Mouse (Mus musculus) mature B cell (primary cell): ENCODE results near the gene Itgb2.

Source experiments
- in situ Hi-C: fragments of 300-500 bp; cut with MboI; formaldehyde crosslinking; loops from 2 replicates; pipeline ENCODE4 v1.14.3; 2019

Gene Itgb2

DNA sequence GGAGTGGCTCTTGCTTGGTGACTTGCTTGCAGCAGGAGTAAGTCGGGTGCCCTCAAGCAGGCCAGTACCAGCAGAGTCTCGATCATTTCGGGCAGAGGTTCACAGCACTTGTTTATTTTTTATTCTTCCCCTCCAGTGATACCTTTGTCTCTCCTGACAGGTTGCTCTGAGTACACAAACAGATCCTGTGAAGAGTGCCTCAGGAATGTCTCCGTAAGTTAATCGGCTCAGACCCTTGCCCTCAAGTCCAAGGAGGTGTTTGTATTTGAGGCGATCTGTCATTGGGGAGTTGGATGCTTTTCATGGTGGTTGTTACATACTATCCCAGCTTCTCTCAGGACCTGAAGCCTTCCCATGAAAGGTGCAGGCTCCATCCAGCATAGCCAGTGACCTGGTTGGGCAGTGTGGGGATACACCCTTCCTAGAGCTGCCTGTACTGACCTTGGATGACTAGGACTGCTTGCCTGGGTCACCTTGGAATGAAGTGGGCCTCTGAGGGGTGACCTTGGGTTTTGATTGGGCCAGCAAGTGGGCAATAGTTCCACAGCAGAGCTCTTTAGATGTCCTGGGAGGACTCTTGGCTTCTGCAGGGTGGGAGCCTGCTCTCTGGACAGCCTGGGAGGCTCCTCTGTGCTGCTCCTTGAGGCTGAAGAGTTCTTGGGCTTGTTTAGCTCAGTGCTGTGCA lies 57.2 kb downstream of the Itgb2 start:
- in situ Hi-C loops: no loop called here

DNA sequence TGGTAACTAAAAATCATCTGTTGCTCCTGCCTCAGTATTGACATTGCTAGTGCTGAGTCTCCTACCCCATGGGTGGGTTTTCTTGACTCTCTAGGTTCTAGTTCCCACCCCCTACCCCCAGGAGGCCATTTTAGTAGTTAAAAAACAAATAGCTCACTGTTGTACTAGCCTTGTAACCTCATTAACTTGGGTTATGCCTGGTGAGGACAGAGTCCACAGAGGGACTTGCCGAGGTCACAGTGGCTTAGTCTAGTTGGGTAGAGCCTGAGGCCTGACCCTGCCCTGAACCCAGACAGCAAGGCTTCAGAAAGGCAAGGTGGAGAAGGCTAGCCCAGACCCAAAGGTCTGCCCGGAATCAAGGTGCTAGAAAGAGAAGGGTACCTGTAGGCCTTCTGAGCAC lies 58.0 kb downstream of the Itgb2 start:
- in situ Hi-C loops: no loop called here

DNA sequence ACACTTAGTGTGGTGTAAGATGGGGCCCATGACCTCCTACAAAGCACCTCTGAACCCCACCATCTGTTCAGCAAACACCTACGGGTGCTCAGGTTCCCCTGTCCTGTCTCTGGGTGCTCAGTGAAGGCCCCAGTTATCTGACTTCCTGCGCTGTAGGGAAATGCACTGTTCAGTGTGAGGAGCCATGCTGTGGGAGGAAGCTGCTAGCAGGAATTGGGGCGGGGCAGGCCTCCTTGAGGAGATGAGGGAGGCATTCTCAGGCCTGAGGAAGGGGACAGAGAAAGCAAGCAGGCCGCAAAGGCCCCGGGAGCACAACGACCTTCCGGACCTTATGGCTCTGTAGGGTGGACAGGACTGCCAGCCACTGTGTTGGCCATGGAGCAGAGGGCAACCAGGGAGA lies 59.1 kb downstream of the Itgb2 start:
- in situ Hi-C loops: no loop called here

DNA sequence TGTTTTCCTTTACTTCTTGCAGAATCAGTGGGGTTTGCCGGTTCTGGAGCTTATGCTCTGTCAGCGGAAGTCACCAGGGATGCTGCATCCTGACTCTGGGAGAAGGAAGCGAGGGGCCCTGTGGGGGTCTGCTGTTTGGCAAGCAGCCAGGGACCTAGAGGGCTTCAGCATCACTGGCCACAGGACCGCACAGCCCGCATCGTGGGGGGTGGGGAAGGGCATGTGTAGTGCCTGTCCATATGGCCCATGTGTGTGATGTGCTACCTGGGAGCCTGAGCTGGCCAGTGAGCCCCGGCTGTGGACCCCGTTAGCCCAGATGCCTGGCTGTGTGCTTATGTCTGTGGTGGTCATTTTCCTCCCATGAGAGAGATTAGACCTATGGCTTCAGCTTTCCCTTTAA lies 59.7 kb downstream of the Itgb2 start:
- in situ Hi-C loops: no loop called here

DNA sequence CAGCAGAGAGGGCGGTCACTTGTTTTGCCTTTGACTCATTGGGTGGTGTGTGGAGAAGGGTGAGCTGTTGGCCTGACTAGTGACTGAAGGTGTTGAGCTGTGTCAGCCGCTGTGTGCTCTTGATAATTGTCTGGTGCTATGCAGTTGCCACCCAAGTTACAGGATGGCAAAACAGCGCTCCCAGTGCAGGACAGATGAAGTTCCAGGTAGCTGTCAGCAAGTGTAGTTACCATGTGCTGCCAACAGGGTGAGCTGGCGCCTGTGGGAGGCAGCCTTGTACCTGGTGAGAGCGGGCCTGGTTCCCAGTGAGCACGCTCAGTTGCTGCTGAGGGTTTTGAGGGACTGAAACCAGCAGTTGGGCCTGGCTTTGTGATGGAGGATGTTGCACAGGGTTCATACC lies 60.8 kb downstream of the Itgb2 start:
- in situ Hi-C loops: no loop called here

DNA sequence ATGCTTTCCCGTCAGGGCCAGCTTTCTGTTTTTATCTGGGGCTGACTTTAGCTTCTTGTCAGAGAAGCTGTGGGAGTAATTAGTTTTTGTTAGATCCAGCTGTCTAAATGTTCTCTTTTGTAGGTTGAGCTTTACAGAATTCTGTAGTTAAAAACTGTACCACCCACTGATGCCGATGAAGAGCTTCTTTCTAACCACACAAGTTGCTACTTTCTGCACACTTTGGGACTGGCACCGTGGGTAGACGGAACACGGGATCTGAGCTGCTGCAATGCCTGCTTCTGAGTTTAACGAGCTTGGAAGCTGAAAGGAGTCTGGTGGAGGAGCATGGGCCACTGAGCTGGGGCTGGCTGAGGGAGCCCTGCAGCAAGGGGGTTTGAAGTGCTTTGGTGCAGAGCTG lies 61.5 kb downstream of the Itgb2 start:
- in situ Hi-C loops: no loop called here

DNA sequence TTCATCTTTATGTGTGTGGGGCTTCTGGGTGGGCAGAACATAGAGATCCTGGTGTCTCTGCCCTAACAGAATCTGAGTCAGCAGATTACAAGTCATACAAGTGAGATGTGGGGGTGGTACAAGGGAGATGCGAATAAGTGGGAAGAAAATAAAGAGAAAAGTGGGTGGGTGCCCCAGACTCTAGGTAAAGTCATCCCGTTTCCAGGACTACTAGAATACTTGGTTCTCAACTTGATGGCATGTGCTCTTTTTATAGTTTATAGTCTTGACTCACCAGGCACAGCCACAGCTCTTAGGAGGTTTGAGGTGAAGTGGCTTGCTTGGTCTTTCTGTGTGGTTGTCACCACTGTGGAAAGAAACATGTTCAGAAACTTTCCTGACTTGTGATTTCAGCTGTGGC lies 66.0 kb downstream of the Itgb2 start:
- in situ Hi-C loops: no loop called here

DNA sequence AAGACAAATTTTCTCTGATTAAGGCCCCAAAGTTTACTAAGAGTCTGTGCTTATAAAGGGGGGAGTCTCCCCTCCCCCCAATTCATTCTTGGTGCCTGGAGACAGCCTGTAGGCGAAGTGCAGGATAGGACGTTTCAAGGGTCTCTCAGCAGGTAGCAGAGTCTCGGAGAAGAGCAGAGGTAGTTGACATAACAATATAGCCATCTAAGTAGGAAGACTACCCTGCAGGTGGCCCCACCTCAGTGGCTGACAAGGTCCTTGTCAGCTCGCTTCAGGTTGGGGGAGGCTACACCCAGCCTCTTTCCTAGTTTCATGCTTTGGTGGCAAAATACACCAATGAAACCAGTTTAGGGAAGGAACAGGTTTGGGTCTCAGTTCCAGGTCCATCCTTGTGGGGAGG lies 73.0 kb downstream of the Itgb2 start:
- in situ Hi-C loops: no loop called here

DNA sequence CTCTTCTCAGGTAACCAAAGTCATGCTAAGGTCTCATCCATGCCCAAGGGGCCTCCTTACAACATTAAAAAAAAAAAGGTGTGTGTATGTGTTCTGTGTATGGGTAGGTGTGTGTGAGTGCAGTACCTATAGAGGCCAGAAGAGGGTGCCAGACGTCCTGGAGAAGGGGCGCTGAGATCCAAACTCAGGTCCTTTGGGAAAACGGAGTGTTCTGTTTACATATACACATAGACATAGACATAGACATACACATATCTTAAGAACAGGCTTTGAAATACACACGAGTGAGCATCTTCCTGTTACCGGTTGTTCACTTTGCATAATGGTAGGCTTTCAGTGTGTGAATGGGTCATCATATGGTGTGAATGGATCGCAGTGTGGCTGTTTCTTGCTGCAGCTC lies 74.1 kb downstream of the Itgb2 start:
- in situ Hi-C loops: no loop called here

DNA sequence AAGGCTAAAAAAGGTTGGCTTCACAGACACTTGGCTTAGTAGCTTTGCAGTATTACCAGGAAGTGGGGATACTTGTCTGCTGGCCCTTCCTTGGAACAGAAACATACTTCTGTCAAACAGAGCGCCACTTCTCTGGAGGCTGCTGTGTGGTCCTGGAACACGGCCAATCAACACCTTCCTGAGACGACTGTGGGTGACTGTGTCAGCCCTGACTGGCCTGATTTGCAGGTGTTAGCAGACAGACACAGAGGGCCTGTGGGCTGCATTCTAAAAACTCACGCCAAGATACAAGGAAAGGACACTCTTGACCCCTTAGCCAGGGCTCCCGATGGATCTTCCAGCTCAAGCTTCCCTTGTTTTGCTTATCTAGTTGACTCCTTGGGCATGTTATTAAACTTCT lies 74.9 kb downstream of the Itgb2 start:
- in situ Hi-C loops: no loop called here

DNA sequence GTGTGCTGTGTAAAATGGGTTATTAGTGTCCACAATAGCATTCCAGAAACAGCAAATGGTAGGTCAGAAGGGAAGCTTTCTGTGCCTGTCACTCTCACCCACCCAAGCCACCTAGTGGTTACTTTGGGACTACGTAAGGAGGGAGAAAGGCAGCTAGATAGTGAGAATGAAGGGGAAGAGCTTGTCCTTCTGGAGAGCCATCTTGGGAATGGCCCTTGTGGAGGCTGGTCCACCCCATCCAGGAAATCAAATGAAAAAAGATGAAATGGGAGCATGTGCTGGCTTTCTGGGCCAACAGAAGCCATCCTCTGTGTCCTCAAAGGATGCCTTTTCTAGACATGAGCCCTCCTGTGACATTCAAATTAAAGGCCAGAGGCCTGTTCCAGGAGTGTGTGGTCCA lies 75.3 kb downstream of the Itgb2 start:
- in situ Hi-C loops: no loop called here

DNA sequence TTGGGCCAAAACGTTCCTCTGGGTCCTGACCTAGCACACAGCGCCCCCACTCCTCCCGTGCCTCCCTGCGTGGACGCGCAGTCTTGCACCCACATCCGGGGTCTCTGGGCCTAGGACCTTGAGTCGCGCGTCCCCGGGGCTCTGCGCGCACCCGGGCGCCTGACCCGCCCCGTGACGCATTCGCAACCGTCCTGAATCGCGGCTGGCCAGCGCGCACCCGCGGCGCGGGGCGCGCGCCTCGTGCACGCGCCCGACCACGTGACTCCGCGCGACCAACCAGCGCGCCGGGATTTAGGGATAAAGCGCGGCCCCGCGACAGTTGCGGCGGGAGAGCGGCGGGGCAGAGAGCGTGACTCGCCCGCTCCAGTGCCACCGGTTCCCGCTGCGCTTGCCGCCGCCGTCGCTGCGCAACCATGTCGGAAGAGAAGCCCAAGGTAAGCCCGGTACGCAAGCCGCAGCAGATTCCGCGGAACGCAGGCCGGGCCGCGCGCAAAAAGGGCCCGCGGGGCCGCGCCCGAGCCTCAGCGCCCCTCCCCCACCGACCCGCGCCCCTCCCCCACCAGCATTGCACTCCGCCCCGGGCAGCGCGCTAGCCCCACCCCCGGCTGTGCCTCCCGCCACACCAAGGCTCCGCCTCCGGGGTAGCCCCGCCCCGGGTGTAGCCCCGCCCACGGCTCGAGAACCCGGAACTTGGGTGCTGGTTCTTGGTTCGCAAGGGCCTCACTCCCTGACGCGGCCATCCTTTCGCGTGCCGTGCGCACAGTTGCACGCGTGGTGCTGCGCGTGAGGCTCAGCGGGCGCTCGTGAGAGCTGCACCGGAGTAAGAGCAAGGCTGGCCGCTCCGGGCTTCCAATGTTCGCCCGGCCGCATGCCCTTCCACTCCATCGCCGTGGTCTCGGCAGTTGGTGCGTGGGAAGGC lies 76.1 kb downstream of the Itgb2 start, which contains the start of the genes Sumo3 and Gm49325:
TSS of gene Sumo3 (plus strand) at position 190 of the 919 bp plus-strand sequence.
TSS of gene Gm49325 (plus strand) at position 290 of the 919 bp plus-strand sequence.
- in situ Hi-C loops: no loop called here

DNA sequence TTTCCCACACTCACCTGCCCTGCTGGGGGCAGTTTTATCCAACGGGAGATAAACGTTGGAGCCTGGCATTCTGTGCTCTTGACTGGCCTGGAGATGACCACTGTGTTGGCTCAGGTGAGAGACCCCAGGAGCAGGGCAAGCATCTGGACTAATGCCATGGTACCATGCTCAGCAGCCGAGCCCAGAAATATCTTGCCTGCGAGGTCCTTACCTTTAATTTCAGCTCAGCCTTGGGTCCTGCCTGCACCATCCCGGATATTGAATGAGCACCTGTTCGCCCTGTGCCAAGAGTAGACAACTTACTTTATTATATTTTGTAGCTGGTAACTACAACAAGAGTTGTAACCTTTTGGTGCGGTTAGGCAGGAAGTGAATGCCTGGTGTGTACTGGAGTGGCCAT lies 76.8 kb downstream of the Itgb2 start:
- in situ Hi-C loops: no loop called here

DNA sequence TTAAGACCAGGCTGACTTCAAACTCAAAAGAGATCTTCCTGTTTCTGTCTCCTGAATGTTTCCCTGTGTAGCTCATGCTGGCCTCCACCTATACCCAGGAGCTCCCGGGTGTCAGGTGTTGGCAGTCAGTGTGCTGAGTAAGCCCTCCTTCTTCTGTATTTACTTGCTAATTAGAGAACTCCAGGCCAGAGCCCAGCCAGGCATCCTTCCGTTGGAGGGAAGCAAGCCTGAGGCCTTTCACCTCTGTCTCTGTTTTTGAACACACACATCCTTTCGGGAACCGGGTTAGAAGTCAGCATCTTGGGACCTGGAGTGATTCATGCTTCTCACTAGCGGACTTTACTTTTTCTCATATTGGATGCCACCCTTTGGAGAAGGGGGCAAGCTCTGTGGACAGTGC lies 77.4 kb downstream of the Itgb2 start:
- in situ Hi-C loops: no loop called here

DNA sequence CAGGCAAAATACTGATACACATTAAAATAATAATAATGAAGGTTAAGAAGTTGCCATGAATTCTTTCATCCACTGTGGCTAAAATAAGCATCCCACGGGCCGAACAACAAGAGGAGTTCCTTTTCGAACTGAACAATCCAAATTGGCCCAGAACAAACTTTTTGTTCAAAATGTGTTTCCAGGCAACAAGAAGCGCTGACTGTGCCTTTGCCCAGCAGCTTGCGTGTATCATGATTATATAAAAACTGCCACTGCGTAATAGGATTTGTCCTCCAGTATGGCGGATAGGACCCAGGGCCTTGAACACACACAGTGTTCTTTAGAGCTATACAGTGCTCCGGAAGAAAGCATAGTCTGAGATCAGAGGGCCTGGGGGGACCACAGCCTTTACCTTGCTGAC lies 78.5 kb downstream of the Itgb2 start:
- in situ Hi-C loops: no loop called here

DNA sequence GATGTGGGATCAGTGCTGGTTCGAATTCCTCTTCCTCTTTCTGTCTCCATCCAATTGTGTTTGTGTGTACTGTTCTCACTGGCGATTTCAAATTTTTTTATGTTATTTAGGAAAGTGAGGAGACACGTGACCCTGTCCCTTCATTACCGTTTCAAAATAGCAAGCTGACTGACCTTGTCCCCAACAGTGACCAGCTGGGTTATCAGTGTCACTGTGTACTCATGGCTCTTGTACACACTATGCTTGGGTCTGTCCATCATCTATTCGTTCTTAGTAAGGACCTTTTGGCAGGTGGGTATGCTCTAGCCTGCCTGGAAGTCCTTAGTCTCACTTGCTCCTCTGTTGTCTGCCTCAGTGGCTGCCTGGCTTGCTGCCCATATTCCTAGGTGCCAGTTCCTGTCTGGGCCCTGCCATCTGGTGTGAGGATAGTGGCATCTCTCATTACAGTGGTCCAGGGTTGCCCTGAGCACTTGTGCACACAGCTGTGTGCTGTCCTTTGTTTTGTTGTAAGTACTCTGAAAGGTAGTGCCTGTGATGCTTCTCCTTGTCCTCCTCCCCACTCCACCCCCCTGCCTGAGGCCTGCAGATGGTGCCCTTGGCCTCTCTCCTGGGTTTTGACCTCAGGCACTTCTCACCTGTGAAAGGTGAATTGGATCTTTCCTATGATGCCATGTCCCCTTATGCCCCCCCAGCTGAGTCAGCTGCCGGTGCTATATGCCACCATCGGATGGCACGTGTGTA lies 80.3 kb downstream of the Itgb2 start:
- in situ Hi-C loops: no loop called here

DNA sequence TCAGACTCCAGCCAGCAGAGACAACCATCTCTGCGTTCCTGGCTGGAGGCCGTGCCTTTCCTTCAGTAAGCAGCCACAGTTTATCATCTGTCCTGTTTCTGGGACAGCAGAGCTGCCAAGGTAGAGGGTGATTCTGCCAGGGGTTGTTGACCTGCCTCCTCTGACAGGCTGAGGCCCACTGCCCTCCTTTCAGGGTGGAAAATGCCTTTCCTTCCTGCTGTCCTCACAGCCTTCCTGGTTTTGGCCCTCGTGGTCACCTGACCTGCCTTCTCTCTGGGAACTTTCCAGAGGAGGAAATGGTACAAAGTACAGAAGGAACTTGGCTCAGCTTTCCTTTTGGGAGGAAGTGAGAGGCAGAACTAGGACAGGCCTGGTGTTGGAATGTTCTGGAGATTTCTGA lies 83.4 kb downstream of the Itgb2 start:
- in situ Hi-C loops: no loop called here
